Mouse (Mus musculus): ENCODE data around the gene Hbq1a. TPM values are rescaled to one million over a fixed set of nuclear protein-coding genes. Genes with fewer than 3 reads are reported as not detected.
"Not testable (repeated sequence)": the region's sequence is repeated elsewhere in the genome, so short reads cannot be mapped to it uniquely, and the experiment has no call there.

Hbq1a gene
- polyA plus RNA-seq, 1 experiment from 2014 or later = 0.89 TPM

GRCm38 (mm10) chr11:32286695-32287492 lies 13.0 kb upstream of the Hbq1a start, which contains the start of gene Hbq1b:
Hbq1b (plus strand) TSS chr11:32286965.
- H3K4me3 ChIP-seq (replicated peaks) = peak within 1 kb of the TSS; percentile 31
- not testable (repeated sequence) for ATAC-seq (ENCODE audit: insufficient read depth, low FRiP score, low read depth)
- 17% methylated on average over 32 of the region's 33 CpGs for WGBS

DNA sequence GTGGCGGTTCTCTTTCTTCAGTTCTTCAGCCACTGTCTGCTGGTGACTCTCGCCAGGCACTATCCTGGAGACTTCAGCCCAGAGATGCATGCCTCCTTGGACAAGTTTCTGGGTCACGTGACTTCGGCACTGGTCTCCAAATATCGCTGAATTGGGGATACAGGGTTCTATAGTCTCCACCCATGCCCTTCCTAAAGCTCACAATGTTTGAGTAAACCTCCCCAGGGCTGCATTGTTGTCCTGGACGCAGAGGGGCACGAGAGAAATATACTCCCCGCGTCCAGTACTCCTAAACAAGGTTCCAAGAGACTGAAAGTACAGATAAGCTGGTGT lies 12.4 kb upstream of the Hbq1a start:
- H3K36me3 ChIP-seq = no peaks in the 10 kb centered on the region
- H3K27me3 ChIP-seq (replicated peaks) = no peaks in the 10 kb centered on the region
- no peaks in the 10 kb centered on the region for H3K4me1 ChIP-seq
- no peak overlapping the region for H3K4me2 ChIP-seq
- H3K9me3 ChIP-seq = no peaks in the 10 kb centered on the region
- H3K4me3 ChIP-seq (replicated peaks) = no peak overlapping the region
- 61% methylated on average over 9 of the region's 9 CpGs for WGBS
- H3K9ac ChIP-seq = no peak overlapping the region
- no peak overlapping the region for H3K27ac ChIP-seq
- no peak for ATAC-seq (ENCODE audit: insufficient read depth, low FRiP score, low read depth)

More at GRCm38 (mm10) chr11:32286695-32287492, 13.0 kb upstream of the Hbq1a start, which contains the start of gene Hbq1b:
- not testable (repeated sequence) for H3K9me3 ChIP-seq; H3K27ac ChIP-seq; H3K36me3 ChIP-seq; H3K27me3 ChIP-seq (replicated peaks); H3K9ac ChIP-seq; H3K4me1 ChIP-seq
- peak within 1 kb of the TSS; percentile 54 for H3K4me2 ChIP-seq

DNA sequence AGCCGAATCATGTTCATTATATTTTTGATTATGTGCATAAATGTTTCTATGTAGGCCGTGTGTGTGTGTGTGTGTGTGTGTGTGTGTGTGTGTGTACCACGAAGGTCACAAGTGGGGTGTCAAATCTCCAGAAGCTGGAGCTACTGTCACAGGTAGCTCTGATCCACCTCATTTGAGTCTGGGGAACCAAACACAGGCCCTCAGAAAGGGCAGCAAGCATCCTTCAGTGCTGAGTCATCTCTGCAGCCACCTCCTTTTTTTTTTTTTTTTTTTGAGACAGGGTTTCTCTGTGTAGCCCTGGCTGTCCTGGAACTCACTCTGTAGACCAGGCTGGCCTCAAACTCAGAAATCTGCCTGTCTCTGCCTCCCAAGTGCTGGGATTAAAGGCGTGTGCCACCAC lies 7.0 kb upstream of the Hbq1a start:
- H3K4me2 ChIP-seq, H3K9me3 ChIP-seq: not testable (repeated sequence)

GRCm38 (mm10) chr11:32293479-32293878 lies 6.4 kb upstream of the Hbq1a start:
- H3K4me2 ChIP-seq; H3K9me3 ChIP-seq; H3K4me3 ChIP-seq (replicated peaks); H3K9ac ChIP-seq; H3K36me3 ChIP-seq; H3K4me1 ChIP-seq; H3K27ac ChIP-seq; H3K27me3 ChIP-seq (replicated peaks); ATAC-seq (ENCODE audit: insufficient read depth, low FRiP score, low read depth): not testable (repeated sequence)
- WGBS = 44% methylated on average over 3 of the region's 3 CpGs

More for the DNA sequence above, 7.0 kb upstream of the Hbq1a start:
- H3K4me1 ChIP-seq; H3K36me3 ChIP-seq; H3K27me3 ChIP-seq (replicated peaks); H3K4me3 ChIP-seq (replicated peaks); ATAC-seq (ENCODE audit: insufficient read depth, low FRiP score, low read depth); H3K27ac ChIP-seq; H3K9ac ChIP-seq: not testable (repeated sequence)
- WGBS = 76% methylated on average over 4 of the region's 4 CpGs

DNA sequence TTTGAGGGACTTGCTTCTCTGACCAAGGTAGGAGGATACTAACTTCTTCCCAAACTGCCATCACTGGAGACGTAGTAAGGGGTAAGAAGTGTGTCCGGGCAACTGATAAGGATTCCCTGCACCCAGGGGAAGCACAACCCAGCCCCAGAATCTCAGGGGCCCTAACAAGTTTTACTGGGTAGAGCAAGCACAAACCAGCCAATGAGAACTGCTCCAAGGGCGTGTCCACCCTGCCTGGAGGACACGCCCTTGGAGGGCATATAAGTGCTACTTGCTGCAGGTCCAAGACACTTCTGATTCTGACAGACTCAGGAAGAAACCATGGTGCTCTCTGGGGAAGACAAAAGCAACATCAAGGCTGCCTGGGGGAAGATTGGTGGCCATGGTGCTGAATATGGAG lies 3.7 kb upstream of the Hbq1a start, which contains the start of gene Hba-a2:
Hba-a2 (plus strand) TSS at position 287 of the 400 bp plus-strand sequence.
- not testable (repeated sequence) for H3K9me3 ChIP-seq; H3K9ac ChIP-seq; H3K4me2 ChIP-seq; H3K4me1 ChIP-seq; H3K27me3 ChIP-seq (replicated peaks); H3K4me3 ChIP-seq (replicated peaks); H3K36me3 ChIP-seq; H3K27ac ChIP-seq
- ATAC-seq (ENCODE audit: insufficient read depth, low FRiP score, low read depth) = peak; percentile 79
- WGBS = no CpG with 5 or more reads among the region's 4 CpGs

- not testable (repeated sequence) for ATAC-seq (ENCODE audit: insufficient read depth, low FRiP score, low read depth); H3K9ac ChIP-seq; H3K4me3 ChIP-seq (replicated peaks); H3K27ac ChIP-seq; H3K9me3 ChIP-seq; H3K36me3 ChIP-seq; H3K27me3 ChIP-seq (replicated peaks); H3K4me1 ChIP-seq; H3K4me2 ChIP-seq
- 24% methylated on average over 2 of the region's 2 CpGs for WGBS
Observed at GRCm38 (mm10) chr11:32297417-32297816, 2.5 kb upstream of the Hbq1a start.

DNA sequence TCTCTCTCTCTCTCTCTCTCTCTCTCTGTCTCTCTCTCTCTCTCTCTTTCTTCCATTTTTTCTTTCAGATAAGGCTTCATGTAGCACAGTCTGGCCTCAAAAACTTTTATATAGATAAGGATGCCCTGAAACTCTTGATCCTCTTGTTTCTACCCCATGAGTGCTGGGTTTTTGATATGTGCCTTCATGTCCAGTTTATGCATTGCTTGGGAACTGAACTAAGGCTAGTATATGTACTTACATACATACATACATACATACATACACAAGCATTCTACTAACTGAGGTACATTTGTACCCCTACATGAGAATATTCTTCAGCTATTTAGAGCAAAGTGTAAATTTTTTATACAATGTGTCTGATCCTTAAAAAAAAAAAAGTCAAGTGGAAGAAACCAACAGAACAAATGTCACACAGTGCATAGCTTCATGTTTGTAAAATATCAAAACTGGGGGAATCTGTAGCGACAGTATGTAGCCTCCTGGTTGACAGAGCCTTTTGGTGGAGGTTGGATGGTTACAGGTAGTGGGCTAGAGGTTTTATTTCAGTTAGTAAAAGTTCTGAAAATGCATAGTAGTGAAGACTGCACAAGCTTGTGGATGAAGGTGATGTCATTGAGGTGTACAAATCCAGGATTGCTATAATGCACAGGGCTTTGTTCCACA lies 1.9 kb upstream of the Hbq1a start:
- peak; percentile 37; the same call in 1 of the 2 replicates for ATAC-seq (ENCODE audit: insufficient read depth, low FRiP score, low read depth)
- H3K9me3 ChIP-seq = no peaks in the 10 kb centered on the region
- no peak overlapping the region for H3K27ac ChIP-seq
- no peak overlapping the region for H3K4me2 ChIP-seq
- 84% methylated on average over 1 of the region's 1 CpGs for WGBS
- no peak overlapping the region for H3K4me3 ChIP-seq (replicated peaks)
- H3K36me3 ChIP-seq = no peaks in the 10 kb centered on the region
- H3K9ac ChIP-seq = no peak overlapping the region
- no peaks in the 10 kb centered on the region for H3K27me3 ChIP-seq (replicated peaks)
- no peaks in the 10 kb centered on the region for H3K4me1 ChIP-seq

GRCm38 (mm10) chr11:32298532-32298918 lies 1.3 kb upstream of the Hbq1a start:
- 91% methylated on average over 2 of the region's 2 CpGs for WGBS
- Histone ChIP-seq H3K9ac (no peak overlapping the region), H3K4me3 (replicated peaks) (no peak overlapping the region), H3K9me3 (no peaks in the 10 kb centered on the region), H3K36me3 (no peaks in the 10 kb centered on the region), H3K27me3 (replicated peaks) (no peaks in the 10 kb centered on the region), H3K27ac (no peak overlapping the region), H3K4me2 (no peak overlapping the region), H3K4me1 (no peaks in the 10 kb centered on the region)
- ATAC-seq (ENCODE audit: insufficient read depth, low FRiP score, low read depth) = no peak

DNA sequence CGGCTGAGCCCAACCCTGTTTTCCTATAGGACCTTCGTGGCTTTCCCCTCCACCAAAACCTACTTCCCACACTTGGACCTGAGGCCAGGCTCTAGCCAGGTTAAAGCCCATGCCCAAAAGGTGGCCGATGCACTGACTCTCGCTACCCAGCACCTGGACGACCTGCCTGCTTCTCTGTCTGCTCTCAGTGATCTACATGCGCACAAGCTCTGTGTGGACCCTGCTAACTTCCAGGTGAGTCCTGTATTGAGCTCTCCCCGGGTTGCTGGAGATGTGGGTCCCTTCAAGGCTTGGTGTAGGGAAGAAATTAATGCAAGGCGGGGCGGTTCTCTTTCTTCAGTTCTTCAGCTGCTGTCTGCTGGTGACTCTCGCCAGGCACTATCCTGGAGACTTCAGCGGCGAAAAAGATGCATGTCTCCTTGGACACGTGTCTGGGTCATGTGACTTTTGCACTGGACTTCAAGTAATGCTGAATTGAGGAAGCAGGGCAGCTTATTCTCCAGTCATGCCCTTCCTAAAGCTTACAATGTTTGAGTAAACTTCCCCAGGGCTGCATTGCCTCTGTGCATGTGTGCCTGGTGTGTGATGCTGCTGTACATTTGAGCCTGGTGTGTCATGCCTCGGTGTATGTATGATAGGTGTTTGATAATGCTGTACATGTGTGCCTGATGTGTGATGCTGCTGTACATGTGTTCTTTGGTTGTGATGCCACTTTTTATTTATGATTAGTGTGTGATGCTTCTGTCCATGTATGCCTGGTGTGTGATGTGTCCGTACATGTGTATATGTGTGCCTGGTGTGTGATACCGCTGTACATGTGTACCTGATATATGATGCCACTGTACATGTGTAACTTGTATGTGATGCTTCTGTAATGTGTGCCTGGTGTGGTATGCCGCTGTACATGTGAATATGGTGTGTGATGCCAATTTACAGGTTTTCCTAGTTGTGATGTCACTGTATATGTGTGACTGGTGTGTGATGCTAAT lies 704 bp downstream of the Hbq1a start:
- Histone ChIP-seq H3K9ac (no peak overlapping the region), H3K9me3 (no peaks in the 10 kb centered on the region), H3K4me2 (peak overlapping the region; percentile 49), H3K27ac (no peak overlapping the region), H3K27me3 (replicated peaks) (no peaks in the 10 kb centered on the region), H3K36me3 (no peaks in the 10 kb centered on the region), H3K4me1 (no peaks in the 10 kb centered on the region), H3K4me3 (replicated peaks) (no peak overlapping the region; the same call in 1 of the 2 replicates)
- WGBS = 50% methylated on average over 15 of the region's 17 CpGs
- no peak for ATAC-seq (ENCODE audit: insufficient read depth, low FRiP score, low read depth)

GRCm38 (mm10) chr11:32301506-32301905 lies 1.6 kb downstream of the Hbq1a start:
- no peak overlapping the region for H3K27ac ChIP-seq
- H3K4me2 ChIP-seq = no peak overlapping the region
- H3K36me3 ChIP-seq = no peaks in the 10 kb centered on the region
- no peaks in the 10 kb centered on the region for H3K27me3 ChIP-seq (replicated peaks)
- H3K4me3 ChIP-seq (replicated peaks) = no peak overlapping the region
- H3K9me3 ChIP-seq = no peaks in the 10 kb centered on the region
- ATAC-seq (ENCODE audit: insufficient read depth, low FRiP score, low read depth) = no peak
- no peaks in the 10 kb centered on the region for H3K4me1 ChIP-seq
- 64% methylated on average over 1 of the region's 1 CpGs for WGBS
- no peak overlapping the region for H3K9ac ChIP-seq

DNA sequence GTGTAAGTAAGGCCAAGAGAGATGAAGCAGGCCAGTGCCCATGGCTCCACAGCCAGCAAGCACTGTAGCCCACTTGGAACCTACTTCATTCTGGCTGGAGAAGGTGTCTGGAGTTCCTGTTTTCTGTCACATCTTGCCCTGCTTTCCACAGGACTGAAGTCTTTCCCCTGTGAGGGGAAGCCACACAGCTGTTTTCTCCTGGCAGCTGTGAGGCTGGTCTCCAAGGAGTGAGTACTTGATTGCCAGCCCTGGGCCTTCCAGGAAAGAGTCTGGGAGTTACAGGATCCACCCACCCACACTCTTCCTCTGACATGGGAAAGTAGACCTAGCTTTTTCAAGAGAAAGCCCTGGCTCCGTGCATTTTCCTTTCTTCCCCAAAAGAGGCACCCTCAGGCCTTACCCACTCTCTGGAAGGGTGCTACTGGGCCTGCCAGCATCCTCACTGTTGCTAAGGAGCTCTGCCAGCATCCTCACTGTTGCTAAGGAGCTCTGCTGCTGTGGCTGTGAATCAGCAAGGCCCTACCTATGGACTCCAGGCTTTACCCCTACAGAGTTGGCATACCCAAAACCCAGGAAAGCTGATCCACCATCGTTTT lies 3.1 kb downstream of the Hbq1a start:
- WGBS = 37% methylated on average over 2 of the region's 2 CpGs
- no peak for ATAC-seq (ENCODE audit: insufficient read depth, low FRiP score, low read depth)
- no peaks in the 10 kb centered on the region for H3K36me3 ChIP-seq
- H3K4me1 ChIP-seq = no peaks in the 10 kb centered on the region
- H3K9me3 ChIP-seq = no peaks in the 10 kb centered on the region
- H3K4me2 ChIP-seq = no peak overlapping the region
- no peak overlapping the region for H3K4me3 ChIP-seq (replicated peaks)
- H3K27ac ChIP-seq = no peak overlapping the region
- H3K27me3 ChIP-seq (replicated peaks) = no peaks in the 10 kb centered on the region
- no peak overlapping the region for H3K9ac ChIP-seq
